Mouse (Mus musculus) limb, embryonic 15.5 days (tissue): Measurements from ENCODE around the gene Pbx1. TPM values are rescaled to one million over a fixed set of nuclear protein-coding genes. Genes with fewer than 3 reads are reported as not detected.

Source experiments
- ATAC-seq: fragments of 200-750 bp; cut with Nextera tagmentation; 2 replicates; pipeline ENCODE4 v1.8.0; 2017; ENCODE audit warnings: low read depth, moderate TSS enrichment; ENCODE audit not compliant: insufficient number of reproducible peaks, low FRiP score, low TSS enrichment
- H3K27ac ChIP-seq: fragments of 300-500 bp; sonication (generic); 2 replicates; pipeline ENCODE4 v1.5.1; 2015; ENCODE audit warnings: moderate library complexity, mild to moderate bottlenecking, inconsistent platforms
- H3K27me3 ChIP-seq: fragments of 300-500 bp; sonication (generic); 2 replicates; pipeline ENCODE4 v1.6.1; 2015; ENCODE audit warnings: inconsistent platforms
- H3K36me3 ChIP-seq: fragments of 300-500 bp; sonication (generic); 2 replicates; pipeline ENCODE4 v1.6.1; 2015; ENCODE audit warnings: inconsistent platforms
- H3K4me1 ChIP-seq: fragments of 300-500 bp; sonication (generic); 2 replicates; pipeline ENCODE4 v1.6.1; 2015; ENCODE audit warnings: inconsistent platforms
- H3K4me2 ChIP-seq: fragments of 300-500 bp; sonication (generic); 2 replicates; pipeline ENCODE4 v1.6.1; 2015; ENCODE audit warnings: mild to moderate bottlenecking, inconsistent platforms
- H3K4me3 ChIP-seq: fragments of 300-500 bp; sonication (generic); 2 replicates; pipeline ENCODE4 v1.5.1; 2015; ENCODE audit warnings: mild to moderate bottlenecking, inconsistent platforms
- H3K9ac ChIP-seq: fragments of 300-500 bp; sonication (generic); 2 replicates; pipeline ENCODE4 v1.6.1; 2015; ENCODE audit warnings: inconsistent platforms
- H3K9me3 ChIP-seq: fragments of 300-500 bp; sonication (generic); 2 replicates; pipeline ENCODE4 v1.6.1; 2016; ENCODE audit warnings: inconsistent platforms
- WGBS: fragments of 180-500 bp; shearing (Covaris S2); methylation state at CpG from one replicate; pipeline ENCODE4 v1.1.7; 2015; 5-methylcytosine and 5-hydroxymethylcytosine counted together
- polyA plus RNA-seq: library from polyadenylated mRNA; unstranded; fragments of >200 nt; fragmentation: Nextera tagmentation; extraction: Ambion mirVana; gene quantifications from 2 replicates; pipeline ENCODE4 v1.2.1, GENCODE M21; 2015

Pbx1 gene
- polyA plus RNA-seq, 1 experiment from 2014 or later: 25.5 TPM

- ATAC-seq: no peak
- Histone ChIP-seq H3K9ac (no peak overlapping the region), H3K27me3 (no peaks in the 10 kb centered on the region), H3K9me3 (no peaks in the 10 kb centered on the region), H3K4me2 (no peak overlapping the region), H3K4me3 (no peak overlapping the region), H3K36me3 (peaks cover 3% of the 10 kb centered on the region), H3K4me1 (0 out of 2 replicates have a peak, but pooled peaks cover 3% of the 10 kb centered on the region), H3K27ac (no peak overlapping the region)
- 58% methylated on average over 23 of the region's 23 CpGs for WGBS
These were observed 268.4 kb downstream of the Pbx1 start for GRCm38 (mm10) chr1:168163521-168164233.

GRCm38 (mm10) chr1:168139138-168139682, 292.9 kb downstream of the Pbx1 start:
- Histone ChIP-seq H3K4me2 (no peak overlapping the region), H3K9ac (no peak overlapping the region), H3K27ac (no peak overlapping the region), H3K27me3 (no peaks in the 10 kb centered on the region), H3K9me3 (no peaks in the 10 kb centered on the region), H3K36me3 (no peaks in the 10 kb centered on the region), H3K4me3 (no peak overlapping the region), H3K4me1 (no peaks in the 10 kb centered on the region)
- ATAC-seq: no peak
- 43% methylated on average over 6 of the region's 6 CpGs for WGBS

GRCm38 (mm10) chr1:168138669-168139068, 293.4 kb downstream of the Pbx1 start:
- no peak overlapping the region for H3K4me2 ChIP-seq
- no peaks in the 10 kb centered on the region for H3K9me3 ChIP-seq
- no peak overlapping the region for H3K27ac ChIP-seq
- no peak overlapping the region for H3K9ac ChIP-seq
- no peaks in the 10 kb centered on the region for H3K36me3 ChIP-seq
- 50% methylated on average over 4 of the region's 4 CpGs for WGBS
- no peak for ATAC-seq
- H3K27me3 ChIP-seq: no peaks in the 10 kb centered on the region
- no peak overlapping the region for H3K4me3 ChIP-seq
- H3K4me1 ChIP-seq: no peaks in the 10 kb centered on the region

DNA sequence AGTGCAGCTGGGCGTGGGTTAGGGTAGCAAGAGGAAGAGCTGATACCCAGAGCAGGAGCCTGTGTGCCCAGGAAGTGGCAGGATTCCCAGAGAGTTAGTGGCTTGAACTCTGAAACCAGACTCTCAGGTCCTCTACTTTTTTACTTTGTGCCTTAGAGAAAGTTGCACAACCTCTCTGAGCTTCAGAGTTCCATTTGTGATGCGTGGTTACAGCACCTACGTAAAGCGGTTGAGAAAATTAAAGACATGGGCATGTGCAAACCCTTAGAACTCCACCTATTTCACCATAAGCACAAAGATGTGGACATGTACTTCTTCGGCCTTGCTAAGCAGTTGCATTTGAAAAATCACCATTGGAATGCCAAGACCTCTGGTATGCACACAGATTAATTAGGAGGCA, 294.2 kb downstream of the Pbx1 start:
- no peak overlapping the region for H3K9ac ChIP-seq
- H3K9me3 ChIP-seq: no peaks in the 10 kb centered on the region
- H3K4me1 ChIP-seq: no peaks in the 10 kb centered on the region
- no peaks in the 10 kb centered on the region for H3K36me3 ChIP-seq
- no peak overlapping the region for H3K4me3 ChIP-seq
- H3K27ac ChIP-seq: no peak overlapping the region
- 89% methylated on average over 5 of the region's 5 CpGs for WGBS
- no peak for ATAC-seq
- no peaks in the 10 kb centered on the region for H3K27me3 ChIP-seq
- H3K4me2 ChIP-seq: no peak overlapping the region

- Histone ChIP-seq H3K9me3 (no peaks in the 10 kb centered on the region), H3K4me3 (no peak overlapping the region), H3K4me2 (no peak overlapping the region), H3K27ac (no peak overlapping the region), H3K36me3 (no peaks in the 10 kb centered on the region), H3K4me1 (no peaks in the 10 kb centered on the region), H3K9ac (no peak overlapping the region), H3K27me3 (no peaks in the 10 kb centered on the region)
- no peak for ATAC-seq
- WGBS: 65% methylated on average over 7 of the region's 7 CpGs
These were observed 296.5 kb downstream of the Pbx1 start for GRCm38 (mm10) chr1:168135545-168135944.

DNA sequence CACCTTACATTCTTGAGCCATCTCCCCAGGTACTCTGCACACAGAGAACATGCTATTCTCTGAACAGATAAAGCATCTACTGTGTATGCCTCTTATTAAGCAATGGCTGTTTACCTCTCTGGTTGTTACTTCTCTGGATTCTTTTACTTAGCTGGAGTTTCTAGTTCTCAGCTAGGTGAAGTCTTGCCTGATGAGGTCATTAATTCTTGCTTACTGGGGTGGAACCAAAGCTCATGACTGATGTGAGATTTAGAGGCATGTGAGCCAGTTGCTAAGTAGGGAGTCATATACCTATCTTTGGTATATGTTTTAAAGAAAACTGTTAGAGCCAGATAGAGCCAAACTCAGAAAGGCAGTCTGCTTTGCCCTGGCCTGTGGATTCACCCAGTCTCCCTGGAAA, 298.4 kb downstream of the Pbx1 start:
- H3K4me2 ChIP-seq: no peak overlapping the region
- H3K4me3 ChIP-seq: no peak overlapping the region
- no peaks in the 10 kb centered on the region for H3K9me3 ChIP-seq
- no peak overlapping the region for H3K27ac ChIP-seq
- no peaks in the 10 kb centered on the region for H3K27me3 ChIP-seq
- H3K9ac ChIP-seq: no peak overlapping the region
- no peak for ATAC-seq
- no peaks in the 10 kb centered on the region for H3K36me3 ChIP-seq
- no peaks in the 10 kb centered on the region for H3K4me1 ChIP-seq

DNA sequence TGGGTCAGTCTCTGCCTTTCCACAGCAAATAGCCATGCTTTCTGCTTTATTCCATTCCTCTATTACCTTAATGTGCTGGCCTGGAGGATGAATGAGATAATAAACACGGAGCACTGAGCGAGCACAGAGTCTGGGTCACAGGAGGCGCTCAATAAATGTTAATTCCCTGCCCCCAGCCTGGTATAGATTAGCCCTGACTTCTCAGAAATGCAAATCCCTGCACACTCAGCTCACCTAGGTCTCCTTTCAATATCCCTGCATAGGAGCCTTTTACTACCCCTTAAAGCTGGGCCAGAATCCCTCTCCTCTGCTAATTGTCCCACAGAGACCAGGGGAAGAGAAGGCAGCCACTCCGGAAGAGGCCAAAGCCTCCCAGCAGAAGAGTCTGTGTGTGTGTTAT, 304.1 kb downstream of the Pbx1 start:
- no peaks in the 10 kb centered on the region for H3K27me3 ChIP-seq
- no peaks in the 10 kb centered on the region for H3K9me3 ChIP-seq
- no peaks in the 10 kb centered on the region for H3K4me1 ChIP-seq
- H3K4me2 ChIP-seq: no peak overlapping the region
- H3K36me3 ChIP-seq: no peaks in the 10 kb centered on the region
- H3K27ac ChIP-seq: no peak overlapping the region
- no peak for ATAC-seq
- H3K4me3 ChIP-seq: no peak overlapping the region
- 39% methylated on average over 4 of the region's 4 CpGs for WGBS
- no peak overlapping the region for H3K9ac ChIP-seq

- H3K9ac ChIP-seq: no peak overlapping the region
- no peak overlapping the region for H3K4me3 ChIP-seq
- H3K36me3 ChIP-seq: no peaks in the 10 kb centered on the region
- no peak for ATAC-seq
- H3K27ac ChIP-seq: no peak overlapping the region
- no peaks in the 10 kb centered on the region for H3K27me3 ChIP-seq
- 77% methylated on average over 5 of the region's 5 CpGs for WGBS
- no peak overlapping the region for H3K4me2 ChIP-seq
- H3K4me1 ChIP-seq: no peaks in the 10 kb centered on the region
- no peaks in the 10 kb centered on the region for H3K9me3 ChIP-seq
These were observed 307.2 kb downstream of the Pbx1 start for GRCm38 (mm10) chr1:168124643-168125490.

- no peak overlapping the region for H3K4me3 ChIP-seq
- H3K4me1 ChIP-seq: no peaks in the 10 kb centered on the region
- no peaks in the 10 kb centered on the region for H3K9me3 ChIP-seq
- H3K27ac ChIP-seq: no peak overlapping the region
- no peak for ATAC-seq
- WGBS: 70% methylated on average over 5 of the region's 5 CpGs
- no peaks in the 10 kb centered on the region for H3K27me3 ChIP-seq
- no peak overlapping the region for H3K9ac ChIP-seq
- H3K36me3 ChIP-seq: no peaks in the 10 kb centered on the region
- H3K4me2 ChIP-seq: no peak overlapping the region
These were observed 314.0 kb downstream of the Pbx1 start for GRCm38 (mm10) chr1:168118077-168118476.

- Histone ChIP-seq H3K9ac (no peak overlapping the region), H3K36me3 (no peaks in the 10 kb centered on the region), H3K4me3 (no peak overlapping the region), H3K4me1 (no peaks in the 10 kb centered on the region), H3K4me2 (no peak overlapping the region), H3K9me3 (no peaks in the 10 kb centered on the region), H3K27me3 (no peaks in the 10 kb centered on the region), H3K27ac (no peak overlapping the region)
- no peak for ATAC-seq
- 72% methylated on average over 4 of the region's 4 CpGs for WGBS
These were observed 314.7 kb downstream of the Pbx1 start for GRCm38 (mm10) chr1:168117367-168117766.

- Histone ChIP-seq H3K4me3 (no peak overlapping the region), H3K36me3 (no peaks in the 10 kb centered on the region), H3K27ac (no peak overlapping the region), H3K4me2 (no peak overlapping the region), H3K4me1 (no peaks in the 10 kb centered on the region), H3K9ac (no peak overlapping the region), H3K27me3 (no peaks in the 10 kb centered on the region), H3K9me3 (no peaks in the 10 kb centered on the region)
- 77% methylated on average over 8 of the region's 8 CpGs for WGBS
- no peak for ATAC-seq
These were observed 322.3 kb downstream of the Pbx1 start for GRCm38 (mm10) chr1:168109797-168110196.

DNA sequence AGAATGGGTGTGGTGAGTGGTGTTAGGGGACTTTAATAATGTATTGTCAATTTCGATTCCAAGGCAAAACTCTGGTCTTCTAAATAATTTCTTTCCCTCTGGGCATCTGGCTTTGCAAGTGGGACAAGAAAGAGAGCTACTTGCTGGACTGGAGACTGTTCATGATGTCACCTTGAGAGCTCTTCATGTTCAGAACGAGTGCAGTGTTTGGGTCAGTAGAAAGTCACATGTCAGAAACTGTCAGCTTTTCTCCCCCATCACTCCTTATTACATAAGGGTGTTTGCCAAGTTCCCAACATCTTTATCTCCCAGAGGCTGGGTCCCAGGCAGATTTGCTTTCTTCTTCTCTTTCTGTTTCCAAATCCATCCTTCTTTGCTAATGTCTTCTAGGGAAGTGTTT, 328.2 kb downstream of the Pbx1 start:
- no peak overlapping the region for H3K4me2 ChIP-seq
- H3K9ac ChIP-seq: no peak overlapping the region
- H3K9me3 ChIP-seq: no peaks in the 10 kb centered on the region
- H3K36me3 ChIP-seq: no peaks in the 10 kb centered on the region
- H3K27ac ChIP-seq: no peak overlapping the region
- H3K27me3 ChIP-seq: no peaks in the 10 kb centered on the region
- 46% methylated on average over 2 of the region's 2 CpGs for WGBS
- H3K4me3 ChIP-seq: no peak overlapping the region
- ATAC-seq: no peak
- no peaks in the 10 kb centered on the region for H3K4me1 ChIP-seq
